Mouse (Mus musculus): ENCODE measurements around the gene Pou3f1.

DNA sequence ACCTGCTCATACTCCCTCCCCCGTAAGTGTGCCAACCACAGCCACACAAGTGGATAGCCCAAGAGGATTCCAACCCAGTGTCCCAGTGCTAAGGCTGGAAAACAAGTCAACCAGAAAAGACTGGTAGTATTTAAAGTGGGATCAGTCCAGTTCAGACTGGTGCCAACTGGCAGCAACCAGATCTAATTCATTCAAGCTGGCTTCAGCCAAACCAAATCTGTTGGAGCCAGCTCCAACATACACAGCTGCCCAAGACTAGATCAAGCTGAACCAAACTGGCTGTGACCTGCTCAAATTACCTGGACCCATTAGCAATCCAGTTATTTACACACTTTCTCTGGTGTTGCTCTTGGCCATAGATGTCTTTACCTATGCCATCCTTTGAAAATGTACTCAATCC, 29.8 kb upstream of the Pou3f1 start:
- TF ChIP-seq CTCF (IDR thresholded peaks at IDR 0.05) (no peak), EP300 (IDR thresholded peaks at IDR 0.05) (no peak)
